Mouse (Mus musculus): ENCODE measurements around the gene A430089I19Rik. TPM values are rescaled to one million over a fixed set of nuclear protein-coding genes. Genes with fewer than 3 reads are reported as not detected.
"Not testable (repeated sequence)": the region's sequence is repeated elsewhere in the genome, so short reads cannot be mapped to it uniquely, and the experiment has no call there.

A430089I19Rik gene
- not detected in 2 replicates for total RNA-seq (2012; rRNA removed)
- not detected in 2 replicates for total RNA-seq (2014; rRNA removed)
- not detected in 2 replicates for polyA plus RNA-seq (2012; ENCODE audit: insufficient read length, low read depth)

- H3K4me1 ChIP-seq (ENCODE audit: control insufficient read depth in 1 of 2, insufficient read depth in 2 of 2); in situ Hi-C loops (cut with MboI; ENCODE audit: low pct_ligation_motif_present, low pct_unique_long_range_greater_than_20kb, low sequenced_read_pairs); H3K4me3 ChIP-seq (replicated peaks in 1 of 3; ENCODE audit: low read depth in 2 of 3, low read length in 2 of 3, poor library complexity in 1 of 3); H3K27ac ChIP-seq (ENCODE audit: insufficient read depth, low read depth); dilution Hi-C loops (cut with MboI; ENCODE audit: extremely low pct_ligation_motif_present, extremely low pct_unique_long_range_greater_than_20kb, low sequenced_read_pairs); H3K27me3 ChIP-seq (replicated peaks); H3K9me3 ChIP-seq (replicated peaks; ENCODE audit: low read length); H3K9ac ChIP-seq (ENCODE audit: insufficient read depth, low read depth); H3K79me2 ChIP-seq (replicated peaks; ENCODE audit: control insufficient read depth, extremely low read depth, insufficient read depth, poor library complexity, severe bottlenecking); H3K36me3 ChIP-seq (replicated peaks in 1 of 2; ENCODE audit: control insufficient read depth in 1 of 2, insufficient read depth in 1 of 2, low read length in 1 of 2); H3K4me2 ChIP-seq (ENCODE audit: insufficient read depth, low read depth, poor library complexity, severe bottlenecking); DNase-seq (ENCODE audit: extremely low read depth): not testable (repeated sequence)
Observed at GRCm38 (mm10) chr5:94306696-94307095, at the start of gene A430089I19Rik. TSS of gene A430089I19Rik (minus strand) at chr5:94306796.

DNA sequence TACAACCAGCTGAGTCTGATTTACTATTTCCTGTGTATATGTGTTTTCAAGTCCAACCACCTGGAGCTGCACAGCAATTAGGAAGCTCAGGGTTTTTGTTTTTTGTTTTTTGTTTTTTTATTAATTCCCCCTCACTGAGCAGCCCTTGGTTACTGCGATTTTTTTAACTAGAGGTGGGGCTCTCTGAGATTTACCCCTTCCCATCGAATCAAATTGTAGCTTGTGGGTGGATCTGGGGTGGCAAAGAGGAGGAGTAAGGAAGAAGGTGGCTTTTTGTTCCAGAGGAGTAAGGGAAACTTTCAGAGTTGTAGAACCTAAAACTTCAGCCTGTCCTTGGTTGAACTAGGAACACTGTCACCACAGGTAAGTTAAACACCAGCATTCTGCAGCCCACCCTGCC is 32.9 kb upstream of the A430089I19Rik start, which contains the start of gene AA792892:
Gene AA792892, plus strand, starts transcription at position 301 of the 400 bp plus-strand sequence.
- dilution Hi-C loops (cut with MboI; ENCODE audit: extremely low pct_ligation_motif_present, extremely low pct_unique_long_range_greater_than_20kb, low sequenced_read_pairs), result not testable (repeated sequence)

DNA sequence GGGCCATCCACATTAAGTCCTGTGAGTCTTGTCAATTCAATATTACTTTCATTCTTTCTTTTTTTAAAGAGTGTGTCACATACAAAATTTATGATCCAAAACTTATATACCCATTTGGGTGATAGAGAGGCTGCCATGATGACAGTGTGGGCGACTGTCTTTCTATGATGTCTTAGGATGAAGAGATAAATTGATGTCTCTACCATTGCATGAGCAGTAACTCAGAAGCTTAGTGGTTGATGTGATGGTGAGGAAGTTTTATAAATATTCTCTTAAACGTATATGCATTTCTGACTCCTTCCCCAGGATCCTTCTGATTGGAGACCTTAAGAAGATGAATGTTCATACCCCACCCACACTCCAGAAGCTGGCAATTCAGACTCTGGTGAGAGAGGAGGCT is 7.5 kb upstream of the A430089I19Rik start, which contains the start of gene Gm6502:
Gene Gm6502, plus strand, starts transcription at position 301 of the 400 bp plus-strand sequence.
- H3K27me3 ChIP-seq (replicated peaks); H3K27ac ChIP-seq (ENCODE audit: insufficient read depth, low read depth); H3K4me1 ChIP-seq (ENCODE audit: control insufficient read depth in 1 of 2, insufficient read depth in 2 of 2); H3K9me3 ChIP-seq (replicated peaks; ENCODE audit: low read length); H3K36me3 ChIP-seq (replicated peaks in 1 of 2; ENCODE audit: control insufficient read depth in 1 of 2, insufficient read depth in 1 of 2, low read length in 1 of 2); H3K4me3 ChIP-seq (replicated peaks in 1 of 3; ENCODE audit: low read depth in 2 of 3, low read length in 2 of 3, poor library complexity in 1 of 3); H3K4me2 ChIP-seq (ENCODE audit: insufficient read depth, low read depth, poor library complexity, severe bottlenecking); H3K79me2 ChIP-seq (replicated peaks; ENCODE audit: control insufficient read depth, extremely low read depth, insufficient read depth, poor library complexity, severe bottlenecking); dilution Hi-C loops (cut with MboI; ENCODE audit: extremely low pct_ligation_motif_present, extremely low pct_unique_long_range_greater_than_20kb, low sequenced_read_pairs); DNase-seq (ENCODE audit: extremely low read depth); H3K9ac ChIP-seq (ENCODE audit: insufficient read depth, low read depth); in situ Hi-C loops (cut with MboI; ENCODE audit: low pct_ligation_motif_present, low pct_unique_long_range_greater_than_20kb, low sequenced_read_pairs): not testable (repeated sequence)

More for the DNA sequence above, 32.9 kb upstream of the A430089I19Rik start, which contains the start of gene AA792892:
- DNase-seq (ENCODE audit: extremely low read depth); H3K4me1 ChIP-seq (ENCODE audit: control insufficient read depth in 1 of 2, insufficient read depth in 2 of 2); H3K79me2 ChIP-seq (replicated peaks; ENCODE audit: control insufficient read depth, extremely low read depth, insufficient read depth, poor library complexity, severe bottlenecking); H3K4me3 ChIP-seq (replicated peaks in 1 of 3; ENCODE audit: low read depth in 2 of 3, low read length in 2 of 3, poor library complexity in 1 of 3); in situ Hi-C loops (cut with MboI; ENCODE audit: low pct_ligation_motif_present, low pct_unique_long_range_greater_than_20kb, low sequenced_read_pairs); H3K27ac ChIP-seq (ENCODE audit: insufficient read depth, low read depth); H3K4me2 ChIP-seq (ENCODE audit: insufficient read depth, low read depth, poor library complexity, severe bottlenecking); H3K9me3 ChIP-seq (replicated peaks; ENCODE audit: low read length); H3K36me3 ChIP-seq (replicated peaks in 1 of 2; ENCODE audit: control insufficient read depth in 1 of 2, insufficient read depth in 1 of 2, low read length in 1 of 2); H3K27me3 ChIP-seq (replicated peaks); H3K9ac ChIP-seq (ENCODE audit: insufficient read depth, low read depth): not testable (repeated sequence)

Other genes starting within 250 kb of the A430089I19Rik start
- not detected in 2 replicates for gene BC061212, start 236.3 kb downstream of the A430089I19Rik start, total RNA-seq (2012; rRNA removed)
- gene BC061212, start 236.3 kb downstream of the A430089I19Rik start, total RNA-seq (2014; rRNA removed), result not detected in 2 replicates
- not detected in 2 replicates for gene BC061212, start 236.3 kb downstream of the A430089I19Rik start, polyA plus RNA-seq (2012; ENCODE audit: insufficient read length, low read depth)
- gene Gm6351, start 230.4 kb downstream of the A430089I19Rik start, total RNA-seq (2012; rRNA removed), result not detected in 2 replicates
- gene Gm6351, start 230.4 kb downstream of the A430089I19Rik start, total RNA-seq (2014; rRNA removed), result not detected in 2 replicates
- not detected in 2 replicates for gene Gm6351, start 230.4 kb downstream of the A430089I19Rik start, polyA plus RNA-seq (2012; ENCODE audit: insufficient read length, low read depth)
- gene Gm3106, start 88.8 kb downstream of the A430089I19Rik start, total RNA-seq (2012; rRNA removed), result not detected in 2 replicates
- not detected in 2 replicates for gene Gm3106, start 88.8 kb downstream of the A430089I19Rik start, total RNA-seq (2014; rRNA removed)
- not detected in 2 replicates for gene Gm3106, start 88.8 kb downstream of the A430089I19Rik start, polyA plus RNA-seq (2012; ENCODE audit: insufficient read length, low read depth)
- not detected in 2 replicates for gene Gm6502, start 7.6 kb upstream of the A430089I19Rik start, total RNA-seq (2012; rRNA removed)
- gene Gm6502, start 7.6 kb upstream of the A430089I19Rik start, total RNA-seq (2014; rRNA removed), result not detected in 2 replicates
- not detected in 2 replicates for gene Gm6502, start 7.6 kb upstream of the A430089I19Rik start, polyA plus RNA-seq (2012; ENCODE audit: insufficient read length, low read depth)
- not detected in 2 replicates for gene AA792892, start 33.0 kb upstream of the A430089I19Rik start, total RNA-seq (2012; rRNA removed)
- not detected in 2 replicates for gene AA792892, start 33.0 kb upstream of the A430089I19Rik start, total RNA-seq (2014; rRNA removed)
- gene AA792892, start 33.0 kb upstream of the A430089I19Rik start, polyA plus RNA-seq (2012; ENCODE audit: insufficient read length, low read depth), result not detected in 2 replicates
- gene Gm7682, start 139.0 kb upstream of the A430089I19Rik start, total RNA-seq (2012; rRNA removed), result not detected in 2 replicates
- not detected in 2 replicates for gene Gm7682, start 139.0 kb upstream of the A430089I19Rik start, total RNA-seq (2014; rRNA removed)
- not detected in 2 replicates for gene Gm7682, start 139.0 kb upstream of the A430089I19Rik start, polyA plus RNA-seq (2012; ENCODE audit: insufficient read length, low read depth)
- not detected in 2 replicates for gene Gm3139, start 219.5 kb upstream of the A430089I19Rik start, total RNA-seq (2012; rRNA removed)
- gene Gm3139, start 219.5 kb upstream of the A430089I19Rik start, total RNA-seq (2014; rRNA removed), result not detected in 2 replicates
- not detected in 2 replicates for gene Gm3139, start 219.5 kb upstream of the A430089I19Rik start, polyA plus RNA-seq (2012; ENCODE audit: insufficient read length, low read depth)

All from CH12.LX (cell line).